Mouse (Mus musculus) E14TG2a.4 (cell line): Measurements from ENCODE around the gene Lypd3.

Experiments used
- CTCF ChIP-seq: conservative IDR thresholded peaks from 2 replicates; pipeline ENCODE4 v1.5.1; 2014; ENCODE audit warnings: low read length
- NANOG ChIP-seq: IDR thresholded peaks from 2 replicates; pipeline ENCODE4 v1.6.1; 2014; ENCODE audit warnings: borderline replicate concordance, low read length, mixed read lengths
- POU5F1 ChIP-seq: IDR thresholded peaks from 2 replicates; pipeline ENCODE4 v1.6.1; 2014; ENCODE audit warnings: low read length, borderline replicate concordance

DNA sequence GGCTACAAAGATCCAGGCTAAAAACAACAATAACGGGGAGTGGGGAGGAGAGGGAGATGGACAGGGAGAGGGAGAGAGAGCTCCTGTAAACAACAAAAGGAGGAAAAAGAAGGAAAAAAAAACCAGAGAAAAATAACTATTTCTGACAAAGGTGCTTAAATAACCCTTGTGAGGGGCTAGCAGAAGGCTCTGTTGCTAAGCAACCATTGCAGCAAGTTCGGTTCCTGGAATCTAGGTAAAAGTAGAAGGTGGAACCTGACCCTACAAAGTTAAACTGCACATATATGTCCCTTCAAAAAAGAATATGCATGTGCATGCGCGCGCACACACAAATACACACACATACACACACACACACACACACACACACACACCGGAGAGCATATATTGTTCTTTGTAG, 43.6 kb upstream of the Lypd3 start:
- TF ChIP-seq CTCF: no peak
- TF ChIP-seq POU5F1: no peak
- no peak for TF ChIP-seq NANOG
